Mouse (Mus musculus): ENCODE results near the gene Eya2.

The Eya2 gene

DNA sequence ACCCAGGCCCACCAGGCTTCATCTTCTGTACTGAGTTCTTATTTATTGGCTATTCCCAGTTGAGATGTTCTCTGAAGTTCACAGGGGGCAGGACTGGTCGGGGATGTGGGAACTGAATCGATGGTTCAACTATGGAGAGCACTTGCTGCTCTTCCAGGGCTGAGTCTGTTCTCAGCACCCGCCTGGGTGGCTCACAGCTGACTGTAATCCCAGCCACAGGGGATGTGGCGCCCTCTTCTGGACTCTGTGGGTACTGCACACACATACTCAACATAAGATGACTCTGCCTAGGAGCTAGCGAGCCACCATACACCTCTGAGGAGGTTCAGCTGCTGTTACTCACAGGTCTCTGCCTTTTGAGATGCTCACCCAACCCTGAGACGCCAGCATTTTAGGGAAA, 121.9 kb downstream of the Eya2 start:
- in situ Hi-C loops (cut with MboI, MseI): no loop called here

- in situ Hi-C loops (cut with MboI, MseI): no loop called here
Measured at GRCm38 (mm10) chr2:165717182-165718176, 122.6 kb downstream of the Eya2 start.

DNA sequence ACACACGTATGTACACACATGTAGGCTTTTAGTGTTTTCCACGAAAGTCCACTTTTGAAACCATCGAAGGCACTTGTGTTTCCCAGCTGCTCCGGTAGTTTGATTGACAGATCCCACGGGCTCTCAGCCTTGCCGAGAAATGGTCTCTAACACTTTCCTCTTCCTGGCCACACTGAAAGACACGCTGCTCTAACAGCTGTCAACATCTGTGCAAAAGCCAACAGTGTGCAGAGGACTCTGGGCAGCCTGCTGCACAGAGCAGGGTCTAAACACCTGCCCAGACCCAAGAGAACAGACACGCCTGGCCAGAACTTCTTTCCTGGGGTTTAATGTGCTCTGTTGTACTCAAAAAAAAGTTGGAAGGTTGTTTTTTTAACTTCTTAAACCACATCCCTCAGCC, 124.5 kb downstream of the Eya2 start:
- in situ Hi-C loops (cut with MboI, MseI): no loop called here

GRCm38 (mm10) chr2:165721941-165722340, 127.1 kb downstream of the Eya2 start:
- in situ Hi-C loops (cut with MboI, MseI): no loop called here

DNA sequence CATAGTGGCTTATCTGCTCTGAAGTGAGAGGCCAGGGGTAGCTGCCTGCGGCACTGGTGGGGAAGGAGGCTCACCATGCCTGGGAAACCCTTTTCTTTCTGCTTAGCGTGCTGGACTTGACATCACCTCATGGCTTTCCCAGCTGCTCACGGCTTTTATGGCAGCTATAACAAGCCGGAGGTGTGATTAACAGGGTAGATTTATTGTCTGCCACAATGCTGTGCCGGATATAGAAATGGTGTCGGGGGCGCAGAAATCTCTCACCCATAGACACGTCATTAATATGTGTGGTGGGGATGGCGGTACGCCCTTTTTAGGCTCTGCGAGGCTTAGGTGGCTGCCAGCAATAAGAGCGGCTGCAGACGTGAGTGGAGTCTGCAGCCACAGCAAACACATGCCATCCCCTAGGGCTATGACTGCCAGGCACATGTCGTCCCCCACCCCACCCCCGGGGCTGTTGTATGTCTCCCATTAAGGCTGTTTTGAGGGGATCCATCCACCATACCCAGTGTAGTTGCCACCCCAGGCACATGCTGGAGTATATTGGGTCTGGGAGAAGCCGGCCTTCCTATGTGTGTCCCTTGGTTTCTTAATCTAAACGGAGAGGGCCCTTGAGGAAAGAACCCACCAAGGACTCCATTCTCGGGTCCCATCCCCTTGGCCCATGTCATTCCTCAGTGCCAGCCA, 137.9 kb downstream of the Eya2 start:
- in situ Hi-C loops (cut with MboI, MseI): no loop called here

DNA sequence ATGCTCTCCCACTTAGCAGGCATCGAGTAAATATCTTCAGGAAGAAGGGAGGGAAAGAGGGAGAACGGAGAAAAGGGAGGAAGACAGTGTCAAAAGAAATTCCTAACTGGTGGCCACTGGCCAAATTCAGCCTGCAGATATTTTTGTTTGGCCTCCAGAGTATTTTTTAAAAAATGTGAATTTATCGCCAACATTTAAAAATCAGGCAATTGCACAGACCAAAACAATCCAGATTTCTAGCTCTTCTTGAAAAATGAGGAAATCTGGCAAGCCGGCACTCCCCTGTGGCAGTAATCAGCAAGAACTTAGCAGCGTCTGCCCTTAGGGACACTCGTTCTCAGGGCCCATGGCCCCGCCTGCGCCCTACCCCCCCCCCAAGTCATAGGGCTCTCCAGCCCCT, 138.9 kb downstream of the Eya2 start:
- in situ Hi-C loops (cut with MboI, MseI): no loop called here

- in situ Hi-C loops (cut with MboI, MseI): no loop called here
Measured at GRCm38 (mm10) chr2:165736297-165736696, 141.5 kb downstream of the Eya2 start.

DNA sequence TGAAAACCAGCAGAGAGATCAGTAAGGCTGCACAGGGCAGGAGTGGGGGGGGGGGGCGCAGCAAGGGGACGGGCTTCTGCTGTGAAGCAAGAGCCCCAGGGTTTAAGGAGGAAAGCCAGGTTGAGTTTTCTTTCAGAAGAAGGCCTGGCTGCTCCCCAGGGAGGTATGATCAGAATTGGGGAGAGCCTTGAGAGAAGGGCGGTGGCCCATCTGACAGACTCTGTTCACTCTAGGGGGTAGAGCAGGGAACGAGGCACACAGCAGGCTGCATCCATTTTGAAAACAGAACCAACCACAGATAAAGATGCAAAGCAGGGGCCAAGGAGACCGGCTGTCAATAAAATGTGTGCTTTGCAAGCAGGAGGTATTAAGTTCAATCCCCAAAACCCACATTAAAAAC, 145.5 kb downstream of the Eya2 start:
- in situ Hi-C loops (cut with MboI, MseI): no loop called here

- in situ Hi-C loops (cut with MboI, MseI): no loop called here
Measured at GRCm38 (mm10) chr2:165740982-165741381, 146.2 kb downstream of the Eya2 start.

DNA sequence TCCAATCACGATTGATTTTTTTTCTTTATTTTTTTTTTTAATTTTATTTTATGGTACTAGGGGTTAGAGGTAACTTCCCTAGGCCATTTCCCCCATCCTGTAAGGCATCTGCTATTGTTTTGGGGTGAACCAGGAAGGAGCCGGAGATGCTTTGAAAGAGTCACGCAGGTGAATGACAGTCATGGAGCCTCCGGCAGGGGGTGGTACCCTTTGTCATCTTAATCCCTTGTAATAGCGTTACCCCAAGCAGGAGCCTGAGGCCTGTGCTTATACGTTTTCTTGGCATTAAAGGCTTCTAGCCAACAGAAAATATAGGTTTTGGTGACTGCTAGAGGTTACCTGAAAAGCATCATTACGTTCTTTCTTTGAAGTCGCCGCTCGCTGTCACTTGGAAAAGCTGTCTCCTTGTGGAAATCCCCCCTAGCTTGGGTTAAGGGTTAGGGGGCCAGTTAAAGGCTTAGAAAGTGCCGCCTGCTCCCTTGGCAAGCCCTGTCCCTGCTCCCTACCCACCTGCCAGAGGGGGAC, 146.8 kb downstream of the Eya2 start:
- in situ Hi-C loops (cut with MboI, MseI): no loop called here

DNA sequence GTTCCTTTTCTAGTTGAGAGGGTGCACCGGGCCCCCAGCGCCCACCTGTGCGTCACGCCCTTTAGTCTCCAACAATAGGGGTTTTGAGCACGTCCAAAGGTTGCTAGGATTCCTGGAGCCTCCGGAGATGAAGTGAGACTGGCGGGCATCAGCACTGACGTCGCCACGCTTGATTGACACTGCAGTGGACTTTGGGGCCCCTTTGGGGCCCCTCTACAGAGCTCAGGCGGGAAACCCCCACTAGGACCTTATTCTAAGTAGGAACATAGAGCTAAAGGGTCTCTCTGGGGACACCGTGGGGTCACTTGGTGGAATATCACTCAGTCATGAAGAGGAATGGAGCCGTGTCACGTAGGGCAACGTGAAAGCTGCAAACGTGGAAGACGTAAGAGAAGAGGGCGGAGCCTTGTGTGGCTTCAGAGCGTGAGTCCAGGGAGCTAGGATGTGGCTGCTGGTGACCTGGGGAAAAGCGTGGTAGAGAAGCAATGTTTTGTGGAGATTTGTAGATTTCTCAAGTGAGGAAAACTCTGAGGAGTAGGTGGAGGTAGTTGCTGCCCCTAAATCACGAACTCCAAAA, 147.5 kb downstream of the Eya2 start:
- in situ Hi-C loops (cut with MboI, MseI): no loop called here

GRCm38 (mm10) chr2:165745306-165746098, 150.7 kb downstream of the Eya2 start:
- in situ Hi-C loops (cut with MboI, MseI): no loop called here

DNA sequence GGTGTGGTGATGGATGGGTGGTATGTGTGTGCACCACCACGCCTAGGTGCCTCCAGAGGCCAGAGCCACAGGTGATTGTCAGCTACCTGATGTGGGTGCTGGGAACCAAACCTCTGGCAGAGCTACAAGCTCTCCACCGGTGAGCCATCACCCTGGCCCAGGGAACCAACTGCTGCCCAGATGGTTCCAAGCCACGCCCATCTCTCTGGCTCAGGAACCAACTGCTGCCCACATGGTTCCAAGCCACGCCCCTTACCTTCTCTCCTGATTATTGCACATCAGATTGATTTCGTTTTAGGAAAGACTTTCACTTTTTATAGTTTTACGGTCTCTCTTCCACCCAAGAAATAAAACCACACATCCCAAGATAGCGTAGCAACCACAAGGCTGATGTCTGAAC, 153.1 kb downstream of the Eya2 start:
- in situ Hi-C loops (cut with MboI, MseI): no loop called here

DNA sequence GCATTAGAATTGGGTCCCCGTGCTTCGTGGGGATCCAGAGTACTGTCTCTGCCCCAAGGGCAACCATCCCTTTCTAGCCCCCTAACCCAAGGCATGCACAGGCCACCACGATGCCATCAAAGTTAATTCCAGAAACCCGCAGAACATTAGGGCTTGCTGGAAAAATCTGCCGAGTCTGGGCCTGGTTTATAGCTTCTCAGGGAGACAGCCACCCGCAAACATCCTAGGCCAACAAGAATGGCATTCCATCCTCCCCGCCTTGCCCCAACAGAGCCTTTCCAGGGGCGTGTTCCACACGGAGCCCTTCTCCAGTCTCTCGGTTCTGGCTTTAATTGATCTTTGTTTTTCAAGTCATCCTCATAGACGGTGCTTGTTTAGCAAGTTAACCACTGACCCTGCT, 153.6 kb downstream of the Eya2 start:
- in situ Hi-C loops (cut with MboI, MseI): no loop called here

DNA sequence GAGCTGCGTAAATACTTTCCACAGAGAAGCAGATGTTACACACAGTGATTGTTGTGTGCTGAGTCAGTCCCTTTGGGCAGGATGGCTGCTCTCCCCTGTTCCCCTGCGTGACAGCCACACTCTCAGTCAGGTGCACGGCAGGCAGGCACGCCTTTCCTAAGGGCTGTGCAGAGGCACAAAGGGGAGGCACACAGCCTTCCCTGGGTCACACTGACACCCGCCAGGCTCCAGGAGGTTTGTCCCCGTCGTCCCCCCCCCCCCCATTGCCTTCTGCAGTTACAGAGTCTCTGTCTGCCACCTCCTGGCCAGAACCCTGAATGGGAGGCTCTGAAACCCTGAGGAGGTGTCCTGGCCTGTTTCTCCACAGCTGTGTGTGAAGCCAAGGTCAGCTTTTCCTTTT, 156.2 kb downstream of the Eya2 start:
- in situ Hi-C loops (cut with MboI, MseI): no loop called here

DNA sequence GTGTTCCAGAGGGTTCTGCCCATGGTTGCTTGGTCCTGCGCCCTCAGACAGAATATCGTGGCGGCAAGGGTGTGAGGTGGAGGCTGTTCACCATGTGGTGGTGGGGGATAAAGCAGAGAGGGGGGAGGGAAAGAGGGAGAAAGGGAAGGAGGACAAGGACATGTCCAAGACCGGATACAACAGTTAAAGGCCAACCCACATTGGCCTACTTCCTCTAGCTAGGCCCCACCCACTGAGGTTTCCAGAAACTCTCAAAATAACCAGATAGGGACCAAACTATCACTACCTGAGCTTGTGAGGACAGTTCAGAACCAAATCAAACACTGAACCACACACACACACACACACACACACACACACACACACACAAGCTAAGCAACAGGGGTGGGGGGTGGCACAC, 157.9 kb downstream of the Eya2 start:
- in situ Hi-C loops (cut with MboI, MseI): no loop called here

GRCm38 (mm10) chr2:165757799-165758198, 163.0 kb downstream of the Eya2 start:
- in situ Hi-C loops (cut with MboI, MseI): no loop called here

DNA sequence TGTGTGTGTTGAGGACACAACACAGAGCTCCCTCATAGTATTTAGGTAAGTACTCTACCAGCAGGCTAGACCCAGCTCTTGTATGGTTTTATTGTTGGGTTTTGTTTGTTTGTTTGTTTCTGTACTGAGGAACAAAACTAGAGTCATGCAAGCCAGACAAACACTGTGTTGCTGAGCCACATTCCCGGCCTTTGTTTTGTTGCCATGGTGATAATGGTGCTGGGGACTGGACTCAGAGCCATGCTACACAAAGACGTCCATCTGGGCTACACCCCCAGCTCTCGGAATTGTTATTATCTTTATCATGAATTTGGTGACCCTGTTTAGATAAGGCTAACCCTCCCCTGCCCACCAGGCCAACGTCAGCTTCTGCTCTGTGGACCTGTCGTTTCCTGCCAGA, 163.7 kb downstream of the Eya2 start:
- in situ Hi-C loops (cut with MboI, MseI): no loop called here

- in situ Hi-C loops (cut with MboI, MseI): no loop called here
Measured at GRCm38 (mm10) chr2:165759421-165759985, 164.7 kb downstream of the Eya2 start.

- in situ Hi-C loops (cut with MboI, MseI): no loop called here
Measured at GRCm38 (mm10) chr2:165768805-165769358, 174.1 kb downstream of the Eya2 start.
